ENCODE assay signal across 8 mouse cellular contexts in genomic region chrX:136244574-136245229, GRCm38 (mm10). TPM values are rescaled to one million over a fixed set of nuclear protein-coding genes. Genes with fewer than 3 reads are reported as not detected.
A peak's percentile ranks its signal among the peaks of the same experiment; 100 is the strongest.
DNase-seq lines count a peak whose midpoint lies in the region; ATAC-seq and TF ChIP-seq lines count a peak whose summit lies in the region.

Tceal9 (plus strand) TSS chrX:136245079.

- H3K9ac ChIP-seq in heart, embryonic 12.5 days, result peak within 1 kb of the TSS; percentile 93
- peak within 1 kb of the TSS; percentile 61 for H3K9ac ChIP-seq in kidney, postnatal 0 days (ENCODE audit: low read depth, low read length)
- H3K9ac ChIP-seq in liver, embryonic 11.5 days (ENCODE audit: low read depth, low read length), result peak within 1 kb of the TSS; percentile 75
- H3K9ac ChIP-seq in stomach, embryonic 14.5 days (replicated peaks; ENCODE audit: low read depth, low read length), result peak within 1 kb of the TSS; percentile 64

- H3K27ac ChIP-seq in heart, embryonic 12.5 days (ENCODE audit: poor library complexity, severe bottlenecking), result peak within 1 kb of the TSS; percentile 87
- H3K27ac ChIP-seq in kidney, postnatal 0 days, result peak within 1 kb of the TSS; percentile 77
- peak within 1 kb of the TSS; percentile 58; the same call in 1 of the 2 replicates for H3K27ac ChIP-seq in liver, embryonic 11.5 days (ENCODE audit: low read depth, low read length)
- H3K27ac ChIP-seq in stomach, embryonic 14.5 days (ENCODE audit: low read length), result peak within 1 kb of the TSS; percentile 69

- peak; percentile 68 to 69 for DNase-seq in B cell, adult 2 months
- peak; percentile 94 for DNase-seq in brain, embryonic 14.5 days (ENCODE audit: low read depth)
- peak; percentile 87 for DNase-seq in kidney, postnatal 0 days (ENCODE audit: low spot score)
- peak; percentile 73 for DNase-seq in liver, embryonic 11.5 days (ENCODE audit: low spot score)
- peak; percentile 70 for DNase-seq in naive thymus-derived CD4-positive, alpha-beta T cell, adult 2 months (ENCODE audit: low read depth)

- H3K27me3 ChIP-seq in erythroblast, embryonic 14.5 days (ENCODE audit: control insufficient read depth), result no peaks in the 10 kb centered on the region
- no peaks in the 10 kb centered on the region for H3K27me3 ChIP-seq in heart, embryonic 12.5 days (replicated peaks)
- no peaks in the 10 kb centered on the region for H3K27me3 ChIP-seq in kidney, postnatal 0 days (ENCODE audit: insufficient read depth, low read length)
- H3K27me3 ChIP-seq in liver, embryonic 11.5 days (replicated peaks; ENCODE audit: control insufficient read depth, insufficient read depth, low read length), result no peaks in the 10 kb centered on the region
- H3K27me3 ChIP-seq in stomach, embryonic 14.5 days (ENCODE audit: control insufficient read depth, insufficient read depth, low read length), result no peaks in the 10 kb centered on the region

- peak within 1 kb of the TSS; percentile 76 for H3K4me3 ChIP-seq in erythroblast, embryonic 14.5 days (replicated peaks)
- H3K4me3 ChIP-seq in heart, embryonic 12.5 days, result peak within 1 kb of the TSS; percentile 72
- peak within 1 kb of the TSS; percentile 57 for H3K4me3 ChIP-seq in kidney, postnatal 0 days (replicated peaks; ENCODE audit: low read depth, low read length)
- peak within 1 kb of the TSS; percentile 64 for H3K4me3 ChIP-seq in liver, embryonic 11.5 days (ENCODE audit: low read depth, low read length)
- peak within 1 kb of the TSS; percentile 47 for H3K4me3 ChIP-seq in stomach, embryonic 14.5 days (ENCODE audit: low read depth, low read length)

- peak within 1 kb of the TSS; percentile 72 for H3K4me2 ChIP-seq in heart, embryonic 12.5 days
- peak within 1 kb of the TSS; percentile 55 for H3K4me2 ChIP-seq in kidney, postnatal 0 days (ENCODE audit: low read length)
- peak within 1 kb of the TSS; percentile 66 for H3K4me2 ChIP-seq in liver, embryonic 11.5 days
- H3K4me2 ChIP-seq in stomach, embryonic 14.5 days (replicated peaks; ENCODE audit: low read depth, low read length), result peak within 1 kb of the TSS; percentile 37

- peaks cover 20% of the 10 kb centered on the region for H3K36me3 ChIP-seq in erythroblast, embryonic 14.5 days (ENCODE audit: control insufficient read depth)
- H3K36me3 ChIP-seq in heart, embryonic 12.5 days, result peaks cover 12% of the 10 kb centered on the region
- H3K36me3 ChIP-seq in kidney, postnatal 0 days (ENCODE audit: insufficient read depth, low read length), result no peaks in the 10 kb centered on the region
- no peaks in the 10 kb centered on the region; the same call in 1 of the 2 replicates for H3K36me3 ChIP-seq in liver, embryonic 11.5 days (ENCODE audit: control insufficient read depth, insufficient read depth, low read length)
- no peaks in the 10 kb centered on the region; the same call in 1 of the 2 replicates for H3K36me3 ChIP-seq in stomach, embryonic 14.5 days (ENCODE audit: control insufficient read depth, insufficient read depth, low read length)

- no peaks in the 10 kb centered on the region for H3K9me3 ChIP-seq in erythroblast, embryonic 14.5 days (ENCODE audit: control insufficient read depth, low read length)
- no peaks in the 10 kb centered on the region for H3K9me3 ChIP-seq in heart, embryonic 12.5 days (replicated peaks)
- H3K9me3 ChIP-seq in kidney, postnatal 0 days (replicated peaks; ENCODE audit: low read length), result no peaks in the 10 kb centered on the region
- no peaks in the 10 kb centered on the region for H3K9me3 ChIP-seq in liver, embryonic 11.5 days (ENCODE audit: control insufficient read depth, low read length)
- H3K9me3 ChIP-seq in stomach, embryonic 14.5 days (ENCODE audit: control insufficient read depth, low read depth, low read length), result no peaks in the 10 kb centered on the region

- peak; percentile 92 for ATAC-seq in heart, embryonic 12.5 days (ENCODE audit: insufficient number of reproducible peaks, low FRiP score)
- peak; percentile 91 for ATAC-seq in kidney, postnatal 0 days (replicated peaks; ENCODE audit: low FRiP score, low read depth)
- peak; percentile 94 for ATAC-seq in liver, embryonic 11.5 days (replicated peaks; ENCODE audit: low FRiP score)
- peak; percentile 93 for ATAC-seq in stomach, embryonic 14.5 days (ENCODE audit: insufficient number of reproducible peaks, insufficient read depth, low FRiP score, low read depth)

- peak; percentile 62; the same call in 1 of the 2 replicates for TF ChIP-seq POLR2A in brain, embryonic 14.5 days (IDR thresholded peaks at IDR 0.05; ENCODE audit: borderline replicate concordance, extremely low read depth, insufficient read depth, insufficient read length, poor library complexity, severe bottlenecking)

- TF ChIP-seq CTCF in brain, embryonic 14.5 days (IDR thresholded peaks at IDR 0.05; ENCODE audit: borderline replicate concordance, extremely low read depth, insufficient read depth, insufficient read length), result no peak
- no peak for TF ChIP-seq CTCF in kidney, postnatal 0 days (IDR thresholded peaks at IDR 0.05; ENCODE audit: low read depth)

- H3K4me1 ChIP-seq in erythroblast, embryonic 14.5 days (ENCODE audit: control insufficient read depth), result peaks cover 6% of the 10 kb centered on the region
- H3K4me1 ChIP-seq in heart, embryonic 12.5 days (replicated peaks), result 0 out of 2 replicates have a peak, but pooled peaks cover 6% of the 10 kb centered on the region
- no peaks in the 10 kb centered on the region for H3K4me1 ChIP-seq in kidney, postnatal 0 days (replicated peaks; ENCODE audit: insufficient read depth, low read length)
- H3K4me1 ChIP-seq in liver, embryonic 11.5 days (replicated peaks; ENCODE audit: control insufficient read depth, insufficient read depth, low read length), result no peaks in the 10 kb centered on the region
- no peaks in the 10 kb centered on the region for H3K4me1 ChIP-seq in stomach, embryonic 14.5 days (ENCODE audit: control insufficient read depth, insufficient read depth, low read length)

- 19% methylated on average over 20 of the region's 20 CpGs for WGBS in heart, embryonic 12.5 days
- 27% methylated on average over 20 of the region's 20 CpGs for WGBS in kidney, postnatal 0 days
- 28% methylated on average over 20 of the region's 20 CpGs for WGBS in liver, embryonic 11.5 days
- 23% methylated on average over 20 of the region's 20 CpGs for WGBS in stomach, embryonic 14.5 days

RNA-seq across cellular contexts. Expression of gene Tceal9, which starts in this region (rescaled TPM):
- 194 and 222 TPM in 2 replicates for polyA plus RNA-seq in brain, embryonic 14.5 days (2012; rRNA removed)
- 12.6 and 15.6 TPM in 2 replicates for polyA plus RNA-seq in erythroblast, embryonic 14.5 days (2012)
- 543 and 559 TPM in 2 replicates for polyA plus RNA-seq in heart, embryonic 12.5 days (2016; fragmentation: Nextera tagmentation; extraction: Ambion mirVana)
- 579 and 580 TPM in 2 replicates for polyA plus RNA-seq in kidney, postnatal 0 days (2015; fragmentation: Nextera tagmentation; extraction: Ambion mirVana)
- 373 and 393 TPM in 2 replicates for polyA plus RNA-seq in liver, embryonic 11.5 days (2014; fragmentation: Nextera tagmentation; extraction: Ambion mirVana)
- 663 and 676 TPM in 2 replicates for polyA plus RNA-seq in stomach, embryonic 14.5 days (2014; fragmentation: Nextera tagmentation; extraction: Ambion mirVana)

Comparison
In these comparisons a context has a peak if more than half of its experiments do, and no peak if none do; other contexts are left out.
1. Peak in every context shown above with its lines: DNase-seq, ATAC-seq, H3K4me3 ChIP-seq and H3K27ac ChIP-seq.
2. RNA of gene Tceal9 (polyA plus RNA-seq): 663 to 676 TPM in stomach, embryonic 14.5 days, 579 to 580 TPM in kidney, postnatal 0 days, 543 to 559 TPM in heart, embryonic 12.5 days, 373 to 393 TPM in liver, embryonic 11.5 days and 194 to 222 TPM in brain, embryonic 14.5 days; 12.6 to 15.6 TPM in erythroblast, embryonic 14.5 days; every median in the first group is over 10 times any median in the second.